Mouse (Mus musculus): ENCODE data around the gene Nrarp.

The Nrarp gene

DNA sequence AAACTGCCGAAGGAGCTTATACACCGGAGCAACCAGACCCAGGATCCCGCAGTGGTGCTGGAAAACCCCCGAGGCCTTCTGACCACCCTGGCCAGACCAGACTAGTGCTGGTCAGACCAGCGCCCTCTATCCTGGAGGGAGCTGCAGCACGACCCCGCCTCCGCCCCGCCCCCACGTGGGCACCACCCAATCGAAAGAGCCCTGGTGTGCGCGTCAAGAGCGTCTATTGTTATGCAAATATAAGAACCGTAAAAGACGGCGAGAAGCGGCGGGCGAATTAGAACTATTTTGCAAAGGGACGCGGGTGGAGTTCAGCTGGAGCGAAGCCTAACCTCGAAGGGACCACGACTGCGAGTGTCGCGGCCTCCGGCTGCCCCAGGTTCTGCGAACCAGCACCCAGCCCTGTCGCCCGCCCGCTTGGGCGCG lies at the start of gene Nrarp:
Nrarp (plus strand) TSS at position 281 of the 426 bp plus-strand sequence.
- peak in 1 of 2 experiments; percentile 92 for DNase-seq (ENCODE audit: low spot score in 2 of 2)

DNA sequence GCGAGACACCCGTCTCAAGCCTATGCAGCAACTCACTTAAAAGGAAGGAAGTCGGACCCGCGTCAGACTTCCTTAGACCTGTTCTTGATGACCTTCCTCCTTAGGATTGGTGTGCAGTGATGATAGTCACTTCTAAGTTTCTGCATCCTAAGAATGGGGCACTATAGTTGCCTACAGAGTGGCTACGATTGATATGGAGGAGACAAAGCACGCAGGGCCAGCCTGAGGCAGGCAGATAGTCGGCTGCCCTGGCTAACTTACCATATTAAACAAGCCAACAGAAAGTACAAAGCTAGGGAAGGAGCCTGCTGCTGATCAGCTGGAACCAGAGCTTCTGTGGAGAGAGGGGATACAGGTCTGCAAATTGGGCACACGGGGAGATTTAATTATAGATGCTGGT lies 49.0 kb upstream of the Nrarp start:
- no peak for DNase-seq (ENCODE audit: low spot score in 2 of 2)

DNA sequence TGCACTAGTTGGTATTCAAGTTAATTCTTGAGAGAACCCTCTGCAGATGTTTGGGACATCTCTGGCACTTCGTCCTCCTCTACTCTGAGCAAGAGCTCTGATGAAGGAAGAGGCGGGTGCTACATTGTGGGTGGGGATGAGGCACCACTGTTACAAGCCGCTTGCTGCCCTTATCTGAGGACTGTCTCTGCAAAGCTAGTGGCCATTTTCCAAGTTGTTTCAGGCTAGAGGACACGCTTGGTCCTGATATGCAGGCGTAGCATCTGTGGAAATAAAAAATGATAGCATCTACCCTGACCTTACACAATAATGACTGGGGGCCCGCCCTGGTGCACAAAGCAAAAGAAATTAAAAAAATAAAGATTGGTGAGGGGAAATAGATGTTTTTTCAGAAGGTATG lies 42.7 kb upstream of the Nrarp start:
- no peak for DNase-seq (ENCODE audit: low spot score in 2 of 2)

DNA sequence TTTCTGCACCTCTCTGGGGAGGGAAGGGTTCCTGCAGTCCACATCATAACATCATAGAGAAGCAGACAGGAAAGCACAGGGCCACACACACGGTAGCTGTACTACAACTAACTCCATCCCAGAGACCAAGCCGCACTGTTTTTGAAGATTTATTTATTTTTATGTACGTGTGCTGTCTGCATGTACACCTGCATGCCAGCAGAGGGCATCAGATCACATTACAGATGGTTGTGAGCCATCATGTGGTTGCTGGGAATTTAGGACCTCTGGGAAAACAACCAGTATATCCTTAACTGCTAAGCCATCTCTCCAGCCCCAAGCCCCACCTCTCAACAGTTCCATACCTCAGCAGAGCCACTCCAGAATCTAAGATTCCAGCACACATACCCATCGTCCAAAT lies 39.4 kb upstream of the Nrarp start:
- no peak for DNase-seq (ENCODE audit: low spot score in 2 of 2)

GRCm38 (mm10) chr2:25141921-25142320 lies 38.6 kb upstream of the Nrarp start:
- no peak for DNase-seq (ENCODE audit: low spot score in 2 of 2)

- no peak for DNase-seq (ENCODE audit: low spot score in 2 of 2)
Measured at GRCm38 (mm10) chr2:25145346-25145745, 35.2 kb upstream of the Nrarp start.

DNA sequence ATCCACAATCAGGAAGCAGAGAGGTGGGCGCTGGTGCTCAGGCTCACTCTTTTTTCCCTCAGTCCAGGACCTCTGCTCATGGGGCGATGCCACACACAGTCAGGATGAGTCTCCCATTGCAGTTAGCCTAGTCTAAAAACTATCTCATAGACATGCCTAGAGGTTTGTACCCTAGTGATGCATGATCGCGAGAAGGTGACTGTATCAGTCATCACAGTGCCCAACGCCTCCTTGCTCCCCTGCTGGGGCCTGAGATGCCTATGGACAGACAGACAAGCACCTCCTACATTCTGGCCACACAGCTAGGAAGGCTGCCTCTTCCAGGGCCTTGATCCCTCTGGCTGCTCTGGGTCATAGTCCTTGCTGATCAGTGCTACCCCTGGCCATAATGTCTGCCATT lies 33.2 kb upstream of the Nrarp start:
- DNase-seq (ENCODE audit: low spot score in 2 of 2), result no peak

GRCm38 (mm10) chr2:25147892-25148291 lies 32.7 kb upstream of the Nrarp start:
- no peak for DNase-seq (ENCODE audit: low spot score in 2 of 2)

GRCm38 (mm10) chr2:25149643-25150042 lies 30.9 kb upstream of the Nrarp start:
- DNase-seq (ENCODE audit: low spot score in 2 of 2), result no peak

DNA sequence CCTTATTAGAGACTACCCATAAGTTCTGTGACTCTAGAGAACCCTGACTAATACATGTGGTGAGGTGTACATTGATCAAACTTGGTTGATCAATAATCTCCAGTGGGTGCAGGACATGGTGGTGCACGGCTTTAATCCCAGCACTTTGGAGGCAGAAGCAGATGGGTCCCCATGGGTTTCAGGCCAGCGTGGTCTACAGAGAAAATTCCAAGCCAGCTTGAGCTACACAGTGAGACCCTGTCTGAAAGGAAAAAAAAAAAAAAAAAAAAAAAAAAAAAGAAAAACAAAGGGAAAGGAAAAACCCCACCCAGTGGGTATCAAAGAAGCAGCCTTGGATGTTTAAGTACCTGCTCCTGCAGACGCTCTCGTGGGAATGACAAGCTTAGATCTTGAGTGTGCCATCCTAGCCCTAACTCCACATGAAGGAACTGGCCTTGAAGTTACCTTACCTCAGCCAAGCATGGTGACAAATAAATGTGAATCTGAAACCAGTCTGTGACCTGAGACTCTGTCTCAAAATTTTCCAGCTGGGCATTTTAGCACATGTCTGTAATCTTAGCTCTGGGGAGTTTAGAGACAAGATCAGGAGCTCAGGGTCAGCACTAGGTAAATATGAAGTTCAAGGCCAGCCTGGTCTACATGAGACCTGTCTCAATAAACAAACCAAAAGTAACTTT lies 29.1 kb upstream of the Nrarp start:
- no peak for DNase-seq (ENCODE audit: low spot score in 2 of 2)

- no peak for DNase-seq (ENCODE audit: low spot score in 2 of 2)
Measured at GRCm38 (mm10) chr2:25156177-25156576, 24.4 kb upstream of the Nrarp start.

DNA sequence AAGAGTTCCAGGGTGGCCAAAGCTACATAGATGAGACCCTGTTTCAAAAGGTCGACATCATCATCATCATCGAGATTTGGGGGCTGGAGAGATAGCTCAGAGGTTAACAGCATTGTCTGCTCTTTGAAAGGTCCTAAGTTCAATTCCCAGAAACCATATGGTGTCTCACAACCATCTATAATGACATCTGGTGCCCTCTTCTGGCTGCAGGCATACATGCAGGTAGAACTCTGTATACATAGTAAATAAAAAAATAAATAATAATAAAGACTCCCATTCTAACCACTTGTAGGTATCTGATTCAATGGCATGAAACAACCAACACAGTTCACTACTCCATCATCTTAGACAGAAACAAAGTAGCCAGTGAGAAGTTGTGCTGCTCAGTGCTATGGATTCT lies 23.6 kb upstream of the Nrarp start:
- peak in 1 of 2 experiments; percentile 38 for DNase-seq (ENCODE audit: low spot score in 2 of 2)

DNA sequence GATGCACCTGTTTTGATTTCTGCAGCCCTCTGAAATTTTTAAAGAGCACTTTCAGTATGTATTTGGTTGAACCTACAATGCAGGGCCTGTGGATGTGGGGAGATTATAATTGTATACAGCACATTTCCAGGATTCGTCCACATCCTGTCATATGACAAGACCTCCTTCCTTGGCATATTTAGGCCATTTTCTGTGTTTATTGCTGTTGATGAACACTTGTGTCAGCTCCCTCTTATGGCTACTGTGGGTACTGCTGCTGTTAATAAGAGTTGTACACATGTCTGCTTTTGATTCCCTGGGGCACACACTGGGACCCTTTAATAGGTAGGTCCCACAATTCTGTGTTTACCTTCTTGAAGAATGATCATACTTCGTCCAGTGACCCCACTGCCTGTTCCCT lies 22.9 kb upstream of the Nrarp start:
- peak in 1 of 2 experiments; percentile 73 for DNase-seq (ENCODE audit: low spot score in 2 of 2)

GRCm38 (mm10) chr2:25167481-25167880 lies 13.1 kb upstream of the Nrarp start:
- DNase-seq (ENCODE audit: low spot score in 2 of 2), result peak in 1 of 2 experiments; percentile 33

DNA sequence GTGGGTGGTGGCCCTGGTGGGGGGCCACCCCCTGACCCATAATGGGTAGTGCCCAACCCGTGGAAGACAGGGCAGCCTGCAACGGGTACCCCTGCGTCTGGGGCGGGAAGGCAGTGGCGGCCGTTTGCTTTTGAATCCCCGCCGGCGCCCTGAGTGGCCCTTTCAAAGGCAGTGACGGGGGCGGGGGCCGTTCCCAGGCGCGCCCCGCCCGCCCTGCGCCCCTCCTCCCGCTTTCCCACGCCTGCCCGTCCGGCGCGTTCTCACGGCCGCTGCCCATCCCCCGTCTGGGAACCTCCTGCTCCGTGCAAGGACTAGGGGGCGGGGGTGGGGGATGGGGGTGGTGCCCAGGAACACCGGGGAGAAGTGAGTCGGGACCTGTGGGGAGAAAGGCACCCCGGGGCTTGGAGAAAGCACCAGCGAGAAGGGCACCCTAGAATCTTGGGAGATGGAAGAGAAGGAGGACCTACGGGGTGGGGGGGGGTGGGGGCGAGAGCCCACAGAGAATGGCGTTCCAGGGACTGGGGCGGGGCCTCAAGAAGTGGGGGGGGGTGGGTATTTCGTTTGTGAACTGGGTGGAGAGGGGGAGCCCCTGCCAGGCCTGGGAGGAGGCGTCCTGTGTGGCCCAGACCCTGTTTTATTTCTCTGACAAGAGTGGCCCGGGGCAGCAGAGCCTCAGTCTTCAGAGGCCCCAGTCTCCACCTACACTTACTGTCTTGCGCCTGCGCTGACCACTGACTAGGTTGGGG lies 12.5 kb upstream of the Nrarp start:
- DNase-seq (ENCODE audit: low spot score in 2 of 2), result peak; percentile 36 to 74

GRCm38 (mm10) chr2:25168665-25168978 lies 11.9 kb upstream of the Nrarp start:
- no peak for DNase-seq (ENCODE audit: low spot score in 2 of 2)

DNA sequence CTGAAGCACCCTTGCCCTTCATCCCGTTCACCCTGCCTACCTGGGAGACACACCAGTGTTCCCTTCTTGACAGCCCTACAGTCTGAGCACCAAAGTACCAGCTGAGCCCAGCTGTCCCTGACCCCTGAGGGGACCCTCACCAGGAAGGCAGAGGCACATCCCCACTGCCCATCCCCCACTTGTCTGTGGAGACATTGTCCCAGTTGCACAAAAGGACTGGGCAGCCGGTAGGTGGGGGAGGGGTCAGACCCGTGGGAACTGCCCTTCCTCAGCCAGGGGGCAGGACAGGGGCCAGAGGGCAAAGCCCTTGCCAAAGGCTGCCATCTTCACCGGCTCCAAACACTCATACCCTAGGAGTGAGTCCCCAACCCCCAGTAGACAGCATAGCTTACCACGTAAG lies 10.8 kb upstream of the Nrarp start:
- DNase-seq (ENCODE audit: low spot score in 2 of 2), result peak in 1 of 2 experiments; percentile 14

GRCm38 (mm10) chr2:25170326-25171100 lies 10.0 kb upstream of the Nrarp start:
- DNase-seq (ENCODE audit: low spot score in 2 of 2), result peak in 1 of 2 experiments; percentile 14

- no peak for DNase-seq (ENCODE audit: low spot score in 2 of 2)
Measured at GRCm38 (mm10) chr2:25171101-25171768, 9.3 kb upstream of the Nrarp start.

- no peak for DNase-seq (ENCODE audit: low spot score in 2 of 2)
Measured at GRCm38 (mm10) chr2:25171769-25172153, 8.8 kb upstream of the Nrarp start.

DNA sequence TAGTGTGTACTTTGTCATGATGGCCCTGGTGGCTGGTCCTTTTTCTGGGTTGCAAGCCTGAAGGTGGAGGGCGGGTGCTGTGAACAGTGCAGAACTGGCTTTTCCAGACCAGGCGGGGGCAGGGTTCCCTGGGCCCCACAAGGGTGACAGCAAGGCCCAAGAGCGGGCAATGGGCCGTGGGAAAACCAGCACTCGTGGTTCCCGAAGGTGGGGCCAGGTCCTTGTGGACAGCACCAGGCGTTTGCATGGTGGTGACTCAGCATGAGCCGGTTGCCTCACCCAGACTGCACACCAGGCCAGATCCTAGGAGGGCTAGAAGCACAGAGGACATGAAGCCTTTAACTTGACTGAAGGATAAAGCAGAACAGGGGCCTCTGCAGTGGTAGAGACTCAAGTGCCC lies 7.9 kb upstream of the Nrarp start:
- DNase-seq (ENCODE audit: low spot score in 2 of 2), result peak; percentile 14 to 30

- no peak for DNase-seq (ENCODE audit: low spot score in 2 of 2)
Measured at GRCm38 (mm10) chr2:25173821-25174220, 6.7 kb upstream of the Nrarp start.
